Mouse (Mus musculus) kidney, postnatal 36 days (tissue): ENCODE measurements around the gene Agxt.

Experiments used
- DNase-seq, 2 experiments: peaks; one replicate each; pipeline ENCODE4 v3.0.0; 2021 to 2022; ENCODE audit warnings: mixed read lengths in 2 of 2

Gene Agxt

GRCm38 (mm10) chr1:93150907-93151661 is 16.0 kb downstream of the Agxt start:
- DNase-seq: no peak

- DNase-seq: peak; percentile 58 to 63
These were observed 22.5 kb downstream of the Agxt start for GRCm38 (mm10) chr1:93157566-93157965.

GRCm38 (mm10) chr1:93158916-93159315 is 23.9 kb downstream of the Agxt start:
- DNase-seq: peak; percentile 9 to 38

DNA sequence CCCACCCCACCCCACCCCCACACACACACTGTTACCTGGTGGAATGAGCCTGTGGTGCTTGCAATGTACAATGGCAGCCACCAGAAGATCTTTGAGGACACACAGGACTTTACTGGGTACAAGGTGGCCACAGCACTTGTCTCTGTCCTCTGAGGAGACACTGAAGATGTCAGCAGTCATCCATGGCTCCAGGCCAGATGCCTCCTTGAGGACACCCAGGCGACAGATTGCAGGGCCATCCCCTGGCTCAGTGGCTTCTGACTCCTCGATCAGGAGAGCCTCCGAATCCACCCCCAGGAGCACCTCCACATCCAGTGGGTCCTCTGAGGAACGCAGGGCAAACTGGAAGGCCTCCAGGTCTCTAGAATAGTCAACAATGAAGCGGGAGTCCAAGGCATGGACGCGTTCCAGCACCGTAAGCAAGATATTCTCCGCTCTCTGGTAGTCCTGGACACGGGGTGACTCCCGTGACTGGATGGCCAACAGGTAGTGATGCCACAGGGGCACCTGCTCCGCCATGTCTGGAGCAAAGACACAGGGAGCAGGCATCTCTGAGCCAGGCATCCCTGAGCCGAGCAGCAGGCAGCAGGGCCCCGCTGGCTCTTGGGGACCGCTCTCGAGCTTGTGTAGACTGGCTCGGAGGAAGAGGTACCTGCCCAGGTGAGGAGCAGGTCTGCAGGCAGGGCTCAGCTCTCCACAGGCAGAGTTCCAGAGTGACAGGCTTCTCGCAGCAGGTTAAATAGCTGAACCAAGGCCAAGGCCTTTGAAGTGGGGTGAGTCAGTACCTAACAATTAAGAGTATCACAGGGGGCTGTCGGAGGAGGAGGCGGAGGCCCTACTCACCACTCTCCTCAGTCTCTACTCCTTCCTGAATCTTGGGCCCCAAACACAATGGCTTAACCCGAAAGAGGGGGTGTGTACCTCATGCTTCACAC is 24.8 kb downstream of the Agxt start:
- DNase-seq: peak; percentile 21 to 25

- peak; percentile 80 to 85 for DNase-seq
These were observed 25.6 kb downstream of the Agxt start, which contains the start of gene 2310007B03Rik for GRCm38 (mm10) chr1:93160501-93161133. Gene 2310007B03Rik, minus strand, starts transcription at chr1:93160948.

GRCm38 (mm10) chr1:93161350-93161749 is 26.3 kb downstream of the Agxt start:
- no peak for DNase-seq

DNA sequence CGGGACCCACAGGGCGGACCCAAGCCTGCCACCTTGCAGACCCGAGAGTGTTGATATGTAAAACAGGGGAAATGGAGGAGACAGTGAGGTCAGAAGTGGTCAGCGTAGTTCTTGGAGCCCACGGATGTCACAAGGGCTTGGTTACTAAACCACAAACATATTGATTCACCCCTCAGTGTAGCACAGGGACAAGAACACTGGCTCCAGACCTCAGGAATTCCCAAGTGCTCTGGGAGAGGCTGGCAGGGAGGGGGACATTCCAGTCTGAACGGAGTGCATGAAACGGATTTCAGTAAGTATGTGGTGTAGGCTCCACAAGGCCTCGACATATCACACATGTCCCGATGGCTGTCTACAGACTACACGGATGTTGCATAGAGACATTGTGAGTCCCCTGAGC is 26.9 kb downstream of the Agxt start:
- no peak for DNase-seq

DNA sequence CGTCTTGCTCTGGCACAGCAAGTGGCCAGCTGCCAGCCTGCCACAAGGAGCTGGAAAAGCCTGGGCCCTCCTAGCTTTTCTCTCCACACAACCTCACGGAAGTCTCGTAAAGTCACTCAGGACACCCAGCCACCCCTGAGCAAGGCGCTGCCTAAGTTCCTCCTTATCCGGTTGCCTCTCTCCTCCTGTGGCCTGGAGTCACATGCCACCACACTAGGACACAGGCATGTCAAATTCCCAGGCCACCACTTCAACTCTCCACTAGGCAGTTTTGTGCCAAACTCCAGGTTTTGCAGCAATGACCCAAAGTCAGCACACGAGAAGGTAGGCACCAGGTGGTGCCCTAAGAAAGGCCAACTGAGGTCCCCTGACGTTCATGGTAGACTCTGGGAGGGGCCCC is 27.5 kb downstream of the Agxt start:
- no peak for DNase-seq

- DNase-seq: no peak
These were observed 30.4 kb downstream of the Agxt start for GRCm38 (mm10) chr1:93165447-93165846.

DNA sequence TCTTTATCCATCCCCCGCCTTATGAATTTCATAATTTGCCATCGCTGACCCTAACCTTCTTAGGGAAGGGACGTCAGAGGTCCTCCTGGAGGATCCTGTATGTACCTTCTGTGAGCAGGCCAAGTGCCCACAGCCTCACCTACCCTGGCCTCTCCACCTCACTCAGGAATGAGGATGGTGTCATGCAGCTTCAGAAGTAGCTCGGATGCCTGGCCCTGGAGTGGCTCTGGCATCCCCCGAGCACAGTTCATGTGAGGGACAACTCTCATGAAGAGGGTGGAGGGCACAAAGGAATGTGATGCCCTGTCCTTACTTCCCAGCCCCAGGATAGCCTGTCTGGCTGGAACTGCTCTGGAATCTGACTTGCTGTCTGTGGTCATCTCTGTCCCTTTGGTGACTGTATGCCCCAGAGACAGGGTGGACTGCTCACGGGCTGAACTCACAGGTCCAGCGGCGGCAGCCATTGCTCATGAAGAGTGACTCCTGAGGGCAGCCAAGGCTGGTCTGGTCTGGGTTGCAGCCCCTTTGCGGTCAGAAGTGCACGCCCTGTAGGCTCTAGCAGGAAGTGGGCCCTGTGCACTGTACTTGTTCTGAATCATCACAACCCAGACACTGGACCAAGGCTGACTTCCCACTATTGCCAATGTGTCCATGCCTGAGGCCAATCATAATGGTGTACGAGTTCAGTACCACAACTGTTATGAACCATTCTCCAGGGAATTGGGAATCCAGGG is 31.5 kb downstream of the Agxt start:
- no peak for DNase-seq

- DNase-seq: no peak
These were observed 33.3 kb downstream of the Agxt start, which contains the start of gene Crocc2 for GRCm38 (mm10) chr1:93168295-93168775. Gene Crocc2, plus strand, starts transcription at chr1:93168725.

DNA sequence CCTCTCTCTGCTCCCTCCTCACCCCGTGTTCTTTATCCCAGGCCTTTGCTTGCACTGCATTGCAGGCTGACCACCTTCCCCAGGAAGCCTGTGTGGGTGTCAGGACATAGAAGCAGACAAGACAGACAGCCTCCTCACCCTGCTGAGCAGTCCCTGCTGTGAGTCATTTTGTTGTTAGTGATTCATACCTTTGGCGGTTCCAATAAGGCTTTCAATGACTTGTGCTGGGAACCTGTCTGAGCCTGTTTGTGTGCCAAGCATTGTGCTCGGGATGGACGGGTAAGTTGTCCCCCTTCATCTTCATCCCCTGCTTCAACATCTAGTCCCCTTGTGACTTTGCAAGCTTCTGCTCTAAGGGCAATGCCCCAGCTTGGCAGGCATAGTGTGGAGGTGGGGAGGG is 38.6 kb downstream of the Agxt start:
- no peak for DNase-seq

GRCm38 (mm10) chr1:93174399-93174798 is 39.4 kb downstream of the Agxt start:
- peak; percentile 71 to 91 for DNase-seq

- no peak for DNase-seq
These were observed 40.8 kb downstream of the Agxt start for GRCm38 (mm10) chr1:93175849-93176248.

DNA sequence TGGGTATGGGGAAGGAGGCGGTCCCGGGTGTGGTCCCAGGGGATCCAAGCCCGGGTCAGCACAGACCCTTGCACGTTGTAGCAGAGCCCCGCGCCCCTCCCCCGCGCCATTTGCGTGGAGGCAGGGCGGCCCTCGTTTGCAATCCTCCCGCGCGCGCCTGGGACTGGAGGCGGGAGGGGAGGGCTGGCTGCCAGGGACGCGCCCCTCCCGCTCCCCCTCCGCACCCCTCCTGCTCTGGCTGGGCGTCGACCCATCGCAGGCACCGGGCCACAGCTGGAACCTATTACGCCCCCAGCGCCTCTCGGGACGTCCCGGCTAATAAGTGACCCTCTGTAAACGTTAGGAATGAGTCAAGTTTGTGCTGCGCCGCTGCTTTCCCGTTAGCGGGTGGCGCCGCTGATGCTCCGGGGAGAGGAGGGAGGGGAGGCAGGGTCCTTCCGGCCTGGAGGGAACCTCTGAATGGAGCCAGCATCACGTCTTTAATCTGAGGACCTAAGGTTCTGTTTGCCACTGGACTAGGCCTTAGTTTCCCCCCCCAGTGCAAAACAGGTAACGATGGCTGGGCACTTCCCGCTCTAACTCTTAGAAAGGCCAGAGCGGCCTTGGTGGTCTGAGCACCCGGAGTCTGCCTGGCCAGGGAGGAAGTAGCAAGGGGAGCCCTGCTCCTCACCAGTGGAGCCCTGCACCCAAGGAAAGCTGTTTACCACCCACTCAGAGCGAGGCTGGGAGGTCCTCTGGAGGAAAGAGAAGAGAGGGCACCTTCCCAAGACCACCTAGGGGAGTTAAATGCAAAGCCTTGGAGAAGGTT is 41.7 kb downstream of the Agxt start:
- peak; percentile 41 to 54 for DNase-seq

DNA sequence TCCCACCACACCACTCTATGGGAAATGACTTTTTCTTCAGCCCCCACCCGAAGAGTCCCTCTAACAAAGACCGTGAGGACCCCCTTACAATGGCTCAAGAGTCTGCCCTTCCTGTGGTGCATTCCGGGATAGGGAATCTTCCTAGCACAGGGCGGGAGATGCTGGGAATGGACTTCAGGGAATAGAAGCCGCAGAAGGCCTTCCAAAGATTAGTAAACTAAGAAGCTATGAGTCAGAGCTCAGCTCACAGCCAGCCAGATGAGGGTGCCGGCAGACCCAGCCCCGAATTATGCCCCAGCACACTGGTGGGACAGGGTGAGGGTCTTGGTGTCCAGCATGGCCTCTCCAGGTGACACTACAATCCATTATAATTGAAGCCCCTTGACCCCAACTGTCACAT is 47.2 kb downstream of the Agxt start:
- DNase-seq: no peak

- no peak for DNase-seq
These were observed 49.2 kb downstream of the Agxt start for GRCm38 (mm10) chr1:93184071-93184828.

DNA sequence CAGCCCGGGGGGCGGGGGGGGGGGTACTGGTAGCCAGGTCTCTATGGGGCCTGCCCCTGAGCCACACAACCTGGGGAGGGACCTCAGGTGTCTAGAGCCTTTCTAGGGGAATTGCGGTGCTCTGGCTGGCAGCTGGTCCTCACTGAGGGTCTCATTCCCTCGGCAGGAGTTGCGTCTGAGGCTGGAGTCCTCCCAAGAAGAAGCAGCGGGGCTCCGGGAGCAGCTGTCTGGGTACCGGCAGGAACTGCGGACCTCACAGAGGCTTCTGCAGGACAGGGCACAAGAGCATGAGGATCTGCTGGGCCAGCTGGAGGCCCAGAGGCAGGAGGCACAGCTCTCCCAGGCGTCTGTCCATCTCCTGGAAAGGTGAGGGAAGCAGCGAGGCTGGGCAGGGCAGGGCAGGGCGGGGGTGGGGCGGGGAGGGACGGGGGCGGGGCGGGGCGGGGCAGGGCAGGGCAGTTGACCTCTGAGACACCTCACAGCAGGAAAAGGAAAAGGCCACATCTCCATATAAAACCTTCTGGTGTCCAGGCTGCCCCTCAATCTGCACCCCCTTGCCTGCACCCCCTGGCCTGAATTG is 55.8 kb downstream of the Agxt start:
- DNase-seq: no peak

- DNase-seq: no peak
These were observed 59.9 kb downstream of the Agxt start for GRCm38 (mm10) chr1:93194961-93195360.
